Mouse (Mus musculus): ENCODE measurements around the gene Matn3.

DNA sequence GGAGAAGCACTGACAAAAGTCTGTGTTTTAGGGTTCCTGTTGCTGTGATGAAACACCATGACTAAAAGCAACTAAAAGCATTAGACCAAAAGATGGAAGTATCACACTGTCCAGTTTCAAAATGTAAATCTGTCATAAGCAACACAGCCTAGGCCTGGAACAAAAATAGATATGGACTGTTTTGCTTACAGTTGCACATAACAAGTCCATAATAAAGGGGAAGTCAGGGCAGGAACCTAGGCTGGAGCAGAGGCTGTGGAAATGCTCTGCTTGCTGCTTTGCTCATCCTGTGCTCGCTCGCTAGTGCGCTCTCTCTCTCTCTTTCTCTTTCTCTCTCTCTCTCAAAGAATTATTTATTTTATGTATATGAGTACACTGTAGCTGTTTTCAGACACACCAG, 20.1 kb upstream of the Matn3 start:
- no peak for TF ChIP-seq CTCF (IDR thresholded peaks at IDR 0.05; ENCODE audit: extremely low read depth, insufficient read depth, insufficient read length, insufficient replicate concordance)
- TF ChIP-seq POLR2A (IDR thresholded peaks at IDR 0.05; ENCODE audit: low read depth, low read length) = no peak

Measured in spleen, adult 2 months (tissue).